Mouse (Mus musculus) gastrocnemius, adult 8-10 months (tissue): Measurements from ENCODE around the gene Grk5. TPM values are rescaled to one million over a fixed set of nuclear protein-coding genes. Genes with fewer than 3 reads are reported as not detected.

Source experiments
- DNase-seq, 2 experiments: peaks; one replicate each; pipeline ENCODE4 v3.0.0; 2022; ENCODE audit warnings: low spot score in 2 of 2
- total RNA-seq, 4 experiments: library from RNA; stranded (reverse); gene quantifications; 2 replicates each; pipeline ENCODE4 v1.2.4; 2022

Grk5 gene
- total RNA-seq, 4 experiments from 2014 or later = 2.4 to 4.0 (median 2.7) TPM

GRCm38 (mm10) chr19:61056783-61057410 lies 167.3 kb downstream of the Grk5 start:
- DNase-seq = no peak

- no peak for DNase-seq
These were observed 168.0 kb downstream of the Grk5 start for GRCm38 (mm10) chr19:61057581-61057980.

GRCm38 (mm10) chr19:61064386-61064785 lies 174.8 kb downstream of the Grk5 start:
- DNase-seq = no peak

GRCm38 (mm10) chr19:61065011-61065410 lies 175.5 kb downstream of the Grk5 start:
- no peak for DNase-seq

GRCm38 (mm10) chr19:61078622-61079021 lies 189.1 kb downstream of the Grk5 start:
- DNase-seq = no peak

- no peak for DNase-seq
These were observed 190.8 kb downstream of the Grk5 start for GRCm38 (mm10) chr19:61080251-61080749.

GRCm38 (mm10) chr19:61083006-61083405 lies 193.5 kb downstream of the Grk5 start:
- no peak for DNase-seq

- DNase-seq = peak; percentile 82 to 83
These were observed 194.8 kb downstream of the Grk5 start for GRCm38 (mm10) chr19:61084149-61084940.

GRCm38 (mm10) chr19:61085217-61085616 lies 195.7 kb downstream of the Grk5 start:
- DNase-seq = no peak

- no peak for DNase-seq
These were observed 198.2 kb downstream of the Grk5 start for GRCm38 (mm10) chr19:61087781-61088180.

GRCm38 (mm10) chr19:61089001-61089400 lies 199.5 kb downstream of the Grk5 start:
- no peak for DNase-seq

- no peak for DNase-seq
These were observed 201.0 kb downstream of the Grk5 start for GRCm38 (mm10) chr19:61090541-61090940.

GRCm38 (mm10) chr19:61096776-61097175 lies 207.2 kb downstream of the Grk5 start:
- no peak for DNase-seq

- DNase-seq = no peak
These were observed 208.2 kb downstream of the Grk5 start for GRCm38 (mm10) chr19:61097764-61098163.

- no peak for DNase-seq
These were observed 220.6 kb downstream of the Grk5 start for GRCm38 (mm10) chr19:61110184-61110583.

GRCm38 (mm10) chr19:61131096-61131495 lies 241.5 kb downstream of the Grk5 start:
- DNase-seq = no peak

GRCm38 (mm10) chr19:61138655-61139054 lies 249.1 kb downstream of the Grk5 start:
- DNase-seq = no peak

- DNase-seq = peak; percentile 58 to 62
These were observed 251.0 kb downstream of the Grk5 start, which contains the start of gene Zfp950 for GRCm38 (mm10) chr19:61140342-61141206. Gene Zfp950 (minus strand): TSS chr19:61140840.

GRCm38 (mm10) chr19:61141299-61141698 lies 251.8 kb downstream of the Grk5 start:
- no peak for DNase-seq
